9 mouse cellular contexts compared by ENCODE assay signal in genomic region chr1:34389234-34389891, GRCm38 (mm10). TPM values are rescaled to one million over a fixed set of nuclear protein-coding genes. Genes with fewer than 3 reads are reported as not detected.
DNase-seq lines count a peak whose midpoint lies in the region; ATAC-seq lines count a peak whose summit lies in the region.
"Had no signal": no experiment of that assay in that cellular context is flagged by ENCODE, and none has a peak within 500 bp of the region (broad histone marks: within the 10 kb centered on the region; RNA-seq: fewer than 3 reads in every experiment).

No protein-coding gene starts in this region.

- no peak overlapping the region for H3K9ac ChIP-seq in midbrain, embryonic 15.5 days

- no peaks in the 10 kb centered on the region for H3K27me3 ChIP-seq in midbrain, embryonic 15.5 days (replicated peaks)

- peak; percentile 96 for DNase-seq in Muller cell, postnatal 12 days (ENCODE audit: inconsistent ontology term)
- peak; percentile 31 for DNase-seq in brain, adult 2 months (ENCODE audit: low read depth, low spot score)
- peak; percentile 63 to 65 for DNase-seq in heart, postnatal 10 days
- peak; percentile 51 for DNase-seq in lung, postnatal 14 days
- no peak for DNase-seq in spleen, adult 12 weeks (ENCODE audit: low spot score)
- DNase-seq in cerebellum, postnatal 14 days: no peak

- H3K27ac ChIP-seq in midbrain, embryonic 15.5 days: no peak overlapping the region
- H3K27ac ChIP-seq: left cerebral cortex, adult 2 months had no signal

- no peaks in the 10 kb centered on the region for H3K4me1 ChIP-seq in midbrain, embryonic 15.5 days

- intact Hi-C loops in heart, postnatal 10 days (cut with DNase I): loop anchor here (2.0 kb wide), 1 partner anchor 77 kb away; no protein-coding TSS in a partner anchor

- no peaks in the 10 kb centered on the region for H3K9me3 ChIP-seq in midbrain, embryonic 15.5 days

- no peak for ATAC-seq in midbrain, embryonic 15.5 days (replicated peaks)

- H3K4me3 ChIP-seq in midbrain, embryonic 15.5 days: no peak overlapping the region
- H3K4me3 ChIP-seq: erythroblast, embryonic 14.5 days; left cerebral cortex, adult 2 months had no signal

- H3K4me2 ChIP-seq in midbrain, embryonic 15.5 days: no peak overlapping the region

- 80% methylated on average over 6 of the region's 6 CpGs for WGBS in midbrain, embryonic 15.5 days

- no peaks in the 10 kb centered on the region for H3K36me3 ChIP-seq in midbrain, embryonic 15.5 days (replicated peaks)

RNA-seq across cellular contexts. Expression of gene Ccdc115, which starts 50.1 kb away (rescaled TPM):
- 10 to 100 TPM; 14.0 to 17.4 TPM for total RNA-seq in heart, postnatal 10 days (2021)
- polyA plus RNA-seq in midbrain, embryonic 15.5 days (2015; fragmentation: Nextera tagmentation; extraction: Ambion mirVana): 70.6 and 71.2 TPM in 2 replicates

RNA-seq across cellular contexts. Expression of gene Imp4, which starts 50.3 kb away (rescaled TPM):
- 10 to 100 TPM; 33.9 to 36.0 TPM for total RNA-seq in heart, postnatal 10 days (2021)
- polyA plus RNA-seq in midbrain, embryonic 15.5 days (2015; fragmentation: Nextera tagmentation; extraction: Ambion mirVana): 54.3 and 54.7 TPM in 2 replicates

Comparison
In these comparisons a context has a peak if more than half of its experiments do, and no peak if none do; other contexts are left out.
1. DNase-seq: peak in Muller cell, postnatal 12 days (single experiment), brain, adult 2 months (single experiment), heart, postnatal 10 days (2 of 2) and lung, postnatal 14 days (single experiment); none in spleen, adult 12 weeks (single experiment) and cerebellum, postnatal 14 days (0 of 2).